Mouse (Mus musculus): ENCODE measurements around the gene Wwox.

Gene Wwox

GRCm38 (mm10) chr8:115333972-115334371 is 894.5 kb downstream of the Wwox start:
- peak; percentile 60 for DNase-seq (ENCODE audit: low read depth, low spot score)

- peak; percentile 39 for DNase-seq (ENCODE audit: low read depth, low spot score)
Observed at GRCm38 (mm10) chr8:115336361-115336760, 896.9 kb downstream of the Wwox start.

DNA sequence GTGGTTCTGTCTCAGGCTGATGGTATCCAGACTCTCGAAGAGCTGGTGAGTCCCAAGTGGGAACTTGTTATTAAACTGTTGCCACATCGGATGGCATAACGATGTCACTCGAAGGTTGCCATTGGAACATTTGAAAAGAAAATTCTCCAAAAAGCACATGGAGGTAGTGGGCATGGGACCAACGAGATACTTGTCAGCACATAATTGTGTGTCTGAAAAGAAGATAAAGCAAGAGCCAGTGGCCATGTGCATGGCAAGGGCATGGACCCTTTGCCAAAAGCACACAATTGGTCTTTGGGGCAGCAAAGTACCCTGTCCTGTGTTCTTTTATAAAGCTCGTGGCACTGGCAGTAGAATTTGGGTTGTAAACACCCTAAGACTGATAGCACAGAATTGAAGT is 909.2 kb downstream of the Wwox start:
- no peak for DNase-seq (ENCODE audit: low read depth, low spot score)

DNA sequence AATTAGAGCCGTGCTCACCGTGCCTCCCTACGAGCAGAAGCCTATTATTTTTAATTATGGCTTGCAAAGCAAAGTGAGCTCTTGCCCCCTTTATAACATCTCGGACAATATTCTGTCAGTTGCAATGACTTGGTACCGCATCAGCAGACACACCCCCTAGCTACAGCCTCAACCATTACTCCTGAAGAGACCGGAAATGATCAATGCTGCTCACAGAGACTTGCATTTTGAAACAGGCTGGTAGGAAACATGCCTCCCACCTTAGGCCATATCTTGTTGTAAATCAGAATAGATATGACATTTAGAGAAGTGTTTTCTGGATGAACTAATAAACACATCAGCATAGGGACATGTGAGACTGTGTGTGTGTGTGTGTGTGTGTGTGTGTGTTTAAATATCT is 911.3 kb downstream of the Wwox start:
- no peak for DNase-seq (ENCODE audit: low read depth, low spot score)

- DNase-seq (ENCODE audit: low read depth, low spot score) = no peak
Observed at GRCm38 (mm10) chr8:115357663-115358335, 918.3 kb downstream of the Wwox start.

GRCm38 (mm10) chr8:115358481-115358880 is 919.0 kb downstream of the Wwox start:
- no peak for DNase-seq (ENCODE audit: low read depth, low spot score)

DNA sequence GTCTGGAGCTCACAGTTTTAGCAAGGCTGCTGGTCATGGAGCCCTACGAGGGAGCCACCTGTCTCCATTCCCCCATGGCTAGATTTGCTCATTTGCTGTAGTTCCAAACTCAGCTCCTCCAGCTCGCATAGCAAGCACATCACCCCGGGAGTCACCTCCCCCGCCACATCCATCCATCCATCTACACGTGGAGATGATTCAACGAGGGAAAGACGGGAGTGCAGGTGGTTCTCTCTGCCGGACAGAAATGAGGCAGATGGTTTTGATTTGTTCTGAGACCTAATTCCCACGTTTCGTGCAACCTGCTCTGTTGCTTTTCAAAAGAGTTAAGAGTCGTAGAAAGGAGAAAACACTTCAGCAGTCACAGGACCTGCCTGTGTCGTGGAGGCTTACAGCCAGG is 920.2 kb downstream of the Wwox start:
- no peak for DNase-seq (ENCODE audit: low read depth, low spot score)

GRCm38 (mm10) chr8:115362518-115362917 is 923.1 kb downstream of the Wwox start:
- DNase-seq (ENCODE audit: low read depth, low spot score) = no peak

- DNase-seq (ENCODE audit: low read depth, low spot score) = no peak
Observed at GRCm38 (mm10) chr8:115374957-115375356, 935.5 kb downstream of the Wwox start.

GRCm38 (mm10) chr8:115375361-115376047 is 936.0 kb downstream of the Wwox start:
- DNase-seq (ENCODE audit: low read depth, low spot score) = peak; percentile 42

DNA sequence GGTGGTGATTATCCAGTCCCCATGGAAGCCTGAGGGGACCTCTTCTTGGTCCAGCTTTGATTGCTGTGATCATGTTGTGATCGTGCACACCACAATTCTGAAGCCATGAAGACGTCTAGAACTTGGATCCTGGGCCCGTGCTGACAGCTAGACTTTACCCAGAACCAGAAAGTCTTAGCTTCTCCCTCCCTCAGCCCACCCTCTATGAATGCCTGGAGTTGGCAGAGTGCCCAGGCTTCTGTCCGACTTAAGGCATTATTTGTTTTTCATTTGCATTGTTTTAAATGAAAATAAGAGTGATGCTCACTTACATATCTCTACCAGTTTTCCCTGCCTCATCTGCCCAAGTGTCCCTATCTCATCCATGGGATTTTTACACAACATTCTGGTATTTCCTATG is 937.9 kb downstream of the Wwox start:
- no peak for DNase-seq (ENCODE audit: low read depth, low spot score)

DNA sequence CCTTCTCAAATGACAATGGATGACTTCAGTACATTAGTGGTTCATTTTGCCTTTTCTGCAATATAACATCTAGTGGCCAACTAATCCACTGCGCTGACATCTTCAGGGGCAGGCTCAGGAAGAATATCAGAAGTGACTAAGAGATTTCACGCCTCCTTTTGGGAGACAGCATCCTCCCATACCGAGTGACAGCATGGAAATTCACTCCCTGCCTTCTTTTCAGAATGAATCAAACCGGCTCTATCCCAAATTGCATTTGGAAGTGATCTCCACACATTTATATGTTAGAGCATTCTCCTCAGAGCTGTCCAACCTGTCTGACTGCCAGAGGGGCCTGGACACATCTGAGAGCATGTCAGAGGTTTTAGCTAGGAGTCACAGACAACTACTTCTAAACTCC is 940.6 kb downstream of the Wwox start:
- DNase-seq (ENCODE audit: low read depth, low spot score) = no peak

GRCm38 (mm10) chr8:115390921-115391504 is 951.6 kb downstream of the Wwox start:
- no peak for DNase-seq (ENCODE audit: low read depth, low spot score)

GRCm38 (mm10) chr8:115395840-115396239 is 956.4 kb downstream of the Wwox start:
- DNase-seq (ENCODE audit: low read depth, low spot score) = no peak

- no peak for DNase-seq (ENCODE audit: low read depth, low spot score)
Observed at GRCm38 (mm10) chr8:115397981-115398380, 958.5 kb downstream of the Wwox start.

DNA sequence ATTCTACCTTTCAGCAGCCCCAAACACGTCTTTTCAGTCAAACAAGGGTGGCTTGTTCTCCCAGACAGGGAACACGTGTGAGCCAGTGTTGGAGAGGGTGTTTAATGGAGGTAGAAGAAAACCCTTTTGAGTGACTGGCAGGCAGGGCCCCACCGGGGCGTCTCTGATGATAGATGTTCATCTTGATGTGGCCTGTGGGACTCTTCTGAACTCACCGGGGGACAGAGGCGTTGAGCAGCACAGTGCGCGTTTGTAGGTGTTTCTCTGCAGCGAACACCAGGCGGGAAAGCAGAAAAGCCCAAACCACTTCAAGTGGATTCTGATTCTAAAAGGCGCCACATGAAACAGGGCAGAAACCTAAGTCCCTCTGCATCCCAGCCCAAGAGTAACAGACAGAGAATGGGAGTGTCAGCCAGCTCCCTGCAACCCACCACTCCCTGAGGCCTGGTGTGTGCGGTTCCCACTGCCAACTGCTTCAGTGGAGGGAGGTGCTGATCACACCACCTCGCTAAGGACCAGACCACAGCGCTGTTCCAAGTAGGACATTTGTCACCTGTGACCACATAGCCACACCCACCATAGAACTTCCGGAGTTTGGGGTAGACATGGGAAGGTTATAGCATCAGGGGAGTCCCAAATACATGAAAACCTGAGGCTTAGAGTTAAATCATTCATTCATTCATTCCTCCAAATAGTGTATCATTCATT is 960.7 kb downstream of the Wwox start:
- DNase-seq (ENCODE audit: low read depth, low spot score) = no peak

Measured in telencephalon, adult 2 months (tissue).